Mouse (Mus musculus): ENCODE measurements around the gene Ttc7b. TPM values are rescaled to one million over a fixed set of nuclear protein-coding genes. Genes with fewer than 3 reads are reported as not detected.

Ttc7b gene
- polyA plus RNA-seq, 1 experiment, result 149 TPM

DNA sequence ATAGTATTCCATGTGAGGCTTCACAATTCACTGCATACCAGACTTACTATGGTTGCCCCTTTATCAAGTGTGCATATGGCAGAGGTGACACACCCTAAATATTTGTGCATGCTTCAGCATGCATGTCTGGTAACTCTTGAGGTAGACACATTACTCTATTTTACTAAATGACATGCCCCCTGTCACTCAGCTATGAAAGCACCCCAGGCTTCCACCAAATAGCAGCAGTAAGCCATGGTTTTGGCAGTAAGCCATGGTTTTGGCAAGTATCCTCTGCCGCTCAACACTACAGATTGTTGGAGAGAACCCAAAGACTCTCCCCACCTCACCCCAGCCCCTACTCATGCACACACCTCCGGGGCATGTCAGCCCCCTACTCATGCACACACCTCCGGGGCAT, 134.4 kb downstream of the Ttc7b start:
- H3K27me3 ChIP-seq (ENCODE audit: control insufficient read depth, insufficient read depth, low read length), result no peaks in the 10 kb centered on the region
- peak in 1 of 2 experiments; percentile 58 for DNase-seq
- WGBS, result 0% methylated on average over 3 of the region's 3 CpGs
- no peak for TF ChIP-seq POLR2A (IDR thresholded peaks at IDR 0.05; ENCODE audit: borderline replicate concordance, insufficient read depth, low read length)
- TF ChIP-seq CTCF (IDR thresholded peaks at IDR 0.05; ENCODE audit: borderline replicate concordance, insufficient read depth, low read depth, low read length), result no peak
- no peak overlapping the region for H3K4me3 ChIP-seq (replicated peaks; ENCODE audit: insufficient read depth, low read depth, low read length)
- peaks cover 4% of the 10 kb centered on the region; the same call in 1 of the 2 replicates for H3K4me1 ChIP-seq (ENCODE audit: control insufficient read depth, insufficient read depth, low read length)
- no peak overlapping the region for H3K27ac ChIP-seq (ENCODE audit: insufficient read depth, low read length)

GRCm38 (mm10) chr12:100382526-100382925, 138.1 kb downstream of the Ttc7b start:
- no peak for TF ChIP-seq CTCF (IDR thresholded peaks at IDR 0.05; ENCODE audit: borderline replicate concordance, insufficient read depth, low read depth, low read length)
- no peak for TF ChIP-seq POLR2A (IDR thresholded peaks at IDR 0.05; ENCODE audit: borderline replicate concordance, insufficient read depth, low read length)
- no peaks in the 10 kb centered on the region for H3K27me3 ChIP-seq (ENCODE audit: control insufficient read depth, insufficient read depth, low read length)
- H3K27ac ChIP-seq (ENCODE audit: insufficient read depth, low read length), result no peak overlapping the region
- no peaks in the 10 kb centered on the region; the same call in 1 of the 2 replicates for H3K4me1 ChIP-seq (ENCODE audit: control insufficient read depth, insufficient read depth, low read length)
- no peak overlapping the region for H3K4me3 ChIP-seq (replicated peaks; ENCODE audit: insufficient read depth, low read depth, low read length)
- no peak for DNase-seq

DNA sequence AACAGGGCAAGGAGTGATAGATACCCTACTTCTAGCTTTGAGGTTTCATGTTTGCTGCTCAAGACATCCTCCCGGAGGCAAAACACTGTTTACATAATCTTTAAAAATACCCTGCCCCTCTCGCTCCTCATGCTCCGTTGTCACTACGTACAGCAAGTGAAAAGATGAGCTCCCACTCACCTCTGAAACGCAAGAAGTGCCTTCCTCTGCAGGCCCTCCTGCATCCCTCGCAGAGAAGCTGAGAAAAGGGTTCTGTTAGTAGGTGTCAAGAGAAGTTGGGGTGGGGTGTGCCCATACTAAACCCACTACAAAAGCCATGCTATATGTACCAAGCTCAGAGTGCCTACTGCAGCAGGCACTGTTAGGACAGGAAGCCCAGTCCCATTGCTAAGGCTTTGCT, 138.7 kb downstream of the Ttc7b start:
- no peak for DNase-seq
- H3K4me1 ChIP-seq (ENCODE audit: control insufficient read depth, insufficient read depth, low read length), result no peaks in the 10 kb centered on the region; the same call in 1 of the 2 replicates
- TF ChIP-seq CTCF (IDR thresholded peaks at IDR 0.05; ENCODE audit: borderline replicate concordance, insufficient read depth, low read depth, low read length) (no peak), POLR2A (IDR thresholded peaks at IDR 0.05; ENCODE audit: borderline replicate concordance, insufficient read depth, low read length) (no peak)
- H3K27ac ChIP-seq (ENCODE audit: insufficient read depth, low read length), result no peak overlapping the region
- H3K27me3 ChIP-seq (ENCODE audit: control insufficient read depth, insufficient read depth, low read length), result no peaks in the 10 kb centered on the region
- 96% methylated on average over 6 of the region's 6 CpGs for WGBS
- no peak overlapping the region for H3K4me3 ChIP-seq (replicated peaks; ENCODE audit: insufficient read depth, low read depth, low read length)

DNA sequence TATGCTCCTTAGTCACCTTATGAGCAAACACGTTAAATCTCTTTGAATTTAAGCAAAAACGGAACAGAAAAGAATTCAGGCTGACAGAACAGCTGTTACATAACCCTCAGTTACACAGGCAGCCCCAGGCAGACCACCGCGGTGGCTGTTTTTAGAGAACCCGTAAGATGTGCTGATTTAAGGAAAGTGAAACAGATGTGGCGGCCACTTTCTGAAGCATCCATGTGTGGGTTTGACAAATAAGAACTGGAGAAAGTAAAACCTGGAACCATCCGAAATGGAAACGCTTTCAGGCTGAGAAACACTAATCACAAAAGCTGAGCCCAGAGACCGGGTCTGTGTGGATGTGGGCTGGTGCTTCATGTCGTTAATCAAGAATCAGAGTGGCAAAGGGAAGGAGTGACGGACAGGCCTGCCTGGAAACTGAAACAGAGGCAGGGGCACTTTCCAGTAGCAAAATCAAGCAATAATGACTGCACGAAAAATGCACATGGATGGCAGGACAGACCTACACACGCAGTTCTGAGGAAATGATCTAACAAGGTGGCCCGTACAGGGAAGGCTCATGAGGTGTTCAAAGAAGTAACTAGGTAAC, 139.8 kb downstream of the Ttc7b start:
- TF ChIP-seq CTCF (IDR thresholded peaks at IDR 0.05; ENCODE audit: borderline replicate concordance, insufficient read depth, low read depth, low read length) (no peak), POLR2A (IDR thresholded peaks at IDR 0.05; ENCODE audit: borderline replicate concordance, insufficient read depth, low read length) (no peak)
- 85% methylated on average over 14 of the region's 14 CpGs for WGBS
- Histone ChIP-seq H3K4me1 (ENCODE audit: control insufficient read depth, insufficient read depth, low read length) (no peaks in the 10 kb centered on the region; the same call in 1 of the 2 replicates), H3K27me3 (ENCODE audit: control insufficient read depth, insufficient read depth, low read length) (no peaks in the 10 kb centered on the region), H3K27ac (ENCODE audit: insufficient read depth, low read length) (no peak overlapping the region), H3K4me3 (replicated peaks; ENCODE audit: insufficient read depth, low read depth, low read length) (no peak overlapping the region)
- no peak for DNase-seq

DNA sequence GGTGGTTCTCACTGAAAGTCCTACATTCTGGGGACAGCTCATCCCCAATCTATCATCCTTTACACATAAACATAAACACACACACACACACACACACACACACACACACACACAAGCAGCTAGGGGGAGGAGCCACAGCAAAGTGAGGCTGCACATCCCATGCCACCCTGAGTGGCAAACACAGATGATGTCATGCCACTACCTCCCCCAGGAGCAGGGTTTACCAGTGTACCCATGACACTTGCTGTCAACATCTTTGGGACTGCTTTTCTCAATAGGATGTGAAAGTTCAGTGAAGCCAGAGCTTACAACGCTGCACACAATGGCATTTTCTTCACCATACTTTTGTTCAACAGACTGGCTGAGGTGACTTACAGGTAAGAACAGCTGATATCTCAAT, 140.8 kb downstream of the Ttc7b start:
- H3K27ac ChIP-seq (ENCODE audit: insufficient read depth, low read length), result no peak overlapping the region
- no peak for DNase-seq
- no peaks in the 10 kb centered on the region; the same call in 1 of the 2 replicates for H3K4me1 ChIP-seq (ENCODE audit: control insufficient read depth, insufficient read depth, low read length)
- no peak overlapping the region for H3K4me3 ChIP-seq (replicated peaks; ENCODE audit: insufficient read depth, low read depth, low read length)
- WGBS, result 96% methylated on average over 1 of the region's 1 CpGs
- TF ChIP-seq CTCF (IDR thresholded peaks at IDR 0.05; ENCODE audit: borderline replicate concordance, insufficient read depth, low read depth, low read length), result no peak
- no peaks in the 10 kb centered on the region for H3K27me3 ChIP-seq (ENCODE audit: control insufficient read depth, insufficient read depth, low read length)

- no peaks in the 10 kb centered on the region; the same call in 1 of the 2 replicates for H3K4me1 ChIP-seq (ENCODE audit: control insufficient read depth, insufficient read depth, low read length)
- TF ChIP-seq POLR2A (IDR thresholded peaks at IDR 0.05; ENCODE audit: borderline replicate concordance, insufficient read depth, low read length), result no peak
- 78% methylated on average over 2 of the region's 2 CpGs for WGBS
- H3K27me3 ChIP-seq (ENCODE audit: control insufficient read depth, insufficient read depth, low read length), result no peaks in the 10 kb centered on the region
- no peak overlapping the region for H3K27ac ChIP-seq (ENCODE audit: insufficient read depth, low read length)
- H3K4me3 ChIP-seq (replicated peaks; ENCODE audit: insufficient read depth, low read depth, low read length), result no peak overlapping the region
- DNase-seq, result no peak
Measured at GRCm38 (mm10) chr12:100378266-100378665, 142.4 kb downstream of the Ttc7b start.

DNA sequence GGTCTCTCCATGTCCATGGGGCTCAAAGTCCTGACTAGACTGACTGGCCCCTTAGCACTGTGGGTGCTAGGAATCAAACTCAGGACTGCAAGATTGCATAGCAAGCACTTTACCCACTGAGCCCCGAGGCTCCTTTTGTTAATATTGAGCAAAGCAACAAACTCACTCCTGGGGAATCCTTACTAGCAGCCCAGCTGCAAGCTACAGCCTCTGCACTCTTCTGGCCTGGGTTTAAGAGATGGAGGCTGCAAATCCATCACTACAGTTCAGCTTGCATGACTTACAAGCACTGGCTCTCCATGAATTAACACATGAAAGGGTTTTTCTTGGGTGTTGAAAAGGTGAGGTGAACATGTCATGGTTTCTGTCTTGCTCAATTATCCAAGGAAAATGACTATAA, 142.8 kb downstream of the Ttc7b start:
- Histone ChIP-seq H3K4me1 (ENCODE audit: control insufficient read depth, insufficient read depth, low read length) (no peaks in the 10 kb centered on the region; the same call in 1 of the 2 replicates), H3K4me3 (replicated peaks; ENCODE audit: insufficient read depth, low read depth, low read length) (no peak overlapping the region), H3K27ac (ENCODE audit: insufficient read depth, low read length) (no peak overlapping the region), H3K27me3 (ENCODE audit: control insufficient read depth, insufficient read depth, low read length) (no peaks in the 10 kb centered on the region)
- no peak for DNase-seq
- TF ChIP-seq CTCF (IDR thresholded peaks at IDR 0.05; ENCODE audit: borderline replicate concordance, insufficient read depth, low read depth, low read length), result no peak
- no peak for TF ChIP-seq POLR2A (IDR thresholded peaks at IDR 0.05; ENCODE audit: borderline replicate concordance, insufficient read depth, low read length)
- 51% methylated on average over 1 of the region's 1 CpGs for WGBS

DNA sequence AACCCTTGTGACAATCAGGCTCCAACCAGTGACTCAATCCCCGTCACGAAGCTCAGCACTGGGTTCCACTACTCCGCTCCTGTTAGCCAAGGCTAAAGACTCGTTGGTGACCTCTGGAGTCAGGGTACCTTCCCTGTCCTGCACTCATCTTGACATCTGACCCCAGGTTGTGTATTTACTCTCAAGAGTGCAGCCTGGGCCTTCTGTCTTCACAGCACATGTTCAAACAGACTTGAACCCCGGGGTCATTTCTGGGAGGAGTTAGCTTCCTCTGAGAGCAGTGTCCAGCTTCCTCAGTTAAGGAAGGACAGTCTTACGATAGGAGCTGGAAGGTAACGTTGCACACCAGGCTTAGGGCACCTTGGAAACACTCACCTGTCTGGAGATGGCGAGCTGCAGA, 144.8 kb downstream of the Ttc7b start:
- Histone ChIP-seq H3K27me3 (ENCODE audit: control insufficient read depth, insufficient read depth, low read length) (no peaks in the 10 kb centered on the region), H3K27ac (ENCODE audit: insufficient read depth, low read length) (no peak overlapping the region), H3K4me3 (replicated peaks; ENCODE audit: insufficient read depth, low read depth, low read length) (no peak overlapping the region), H3K4me1 (ENCODE audit: control insufficient read depth, insufficient read depth, low read length) (no peaks in the 10 kb centered on the region)
- DNase-seq, result no peak
- TF ChIP-seq POLR2A (IDR thresholded peaks at IDR 0.05; ENCODE audit: borderline replicate concordance, insufficient read depth, low read length) (no peak), CTCF (IDR thresholded peaks at IDR 0.05; ENCODE audit: borderline replicate concordance, insufficient read depth, low read depth, low read length) (no peak)
- WGBS, result 96% methylated on average over 8 of the region's 8 CpGs

All from cerebellum, adult 2 months (tissue).